Mouse (Mus musculus): Measurements from ENCODE around the gene Hck.

GRCm38 (mm10) chr2:153071491-153072184 is 36.6 kb upstream of the Hck start:
- TF ChIP-seq GATA1 (IDR thresholded peaks at IDR 0.05; ENCODE audit: borderline replicate concordance, low read length) (no peak), FLI1 (IDR thresholded peaks at IDR 0.05; ENCODE audit: low read length) (no peak)

Data from megakaryocyte, embryonic 14.5 days (primary cell).